Mouse (Mus musculus) liver, embryonic 15.5 days (tissue): ENCODE measurements around the gene Olfr201. TPM values are rescaled to one million over a fixed set of nuclear protein-coding genes. Genes with fewer than 3 reads are reported as not detected.

Source experiments
- polyA plus RNA-seq: library from polyadenylated mRNA; unstranded; fragments of >200 nt; fragmentation: Nextera tagmentation; extraction: Ambion mirVana; gene quantifications from 2 replicates; pipeline ENCODE4 v1.2.1, GENCODE M21; 2015

Gene Olfr201
- polyA plus RNA-seq, 1 experiment from 2014 or later, result 0.07 TPM

Other genes with a start within 250 kb of the Olfr201 start
- gene Olfr186, start 242.3 kb downstream of the Olfr201 start, polyA plus RNA-seq, result not detected in 2 replicates
- gene Olfr187, start 232.9 kb downstream of the Olfr201 start, polyA plus RNA-seq, result not detected in 2 replicates
- not detected in 2 replicates for gene Olfr190, start 194.6 kb downstream of the Olfr201 start, polyA plus RNA-seq
- not detected in 2 replicates for gene Olfr191, start 182.8 kb downstream of the Olfr201 start, polyA plus RNA-seq
- gene Olfr193, start 160.8 kb downstream of the Olfr201 start, polyA plus RNA-seq, result not detected in 2 replicates
- not detected in 2 replicates for gene Olfr194, start 151.6 kb downstream of the Olfr201 start, polyA plus RNA-seq
- gene Olfr195, start 125.6 kb downstream of the Olfr201 start, polyA plus RNA-seq, result not detected in 2 replicates
- gene Olfr196, start 102.2 kb downstream of the Olfr201 start, polyA plus RNA-seq, result not detected in 2 replicates
- gene Olfr198, start 69.1 kb downstream of the Olfr201 start, polyA plus RNA-seq, result not detected in 2 replicates
- not detected in 2 replicates for gene Olfr199, start 52.9 kb downstream of the Olfr201 start, polyA plus RNA-seq
- not detected in 2 replicates for gene Olfr202, start 14.2 kb upstream of the Olfr201 start, polyA plus RNA-seq
- not detected in 2 replicates for gene Olfr203, start 26.2 kb upstream of the Olfr201 start, polyA plus RNA-seq
- gene Olfr204, start 45.6 kb upstream of the Olfr201 start, polyA plus RNA-seq, result not detected in 2 replicates
- not detected in 2 replicates for gene Olfr205, start 58.5 kb upstream of the Olfr201 start, polyA plus RNA-seq
- not detected in 2 replicates for gene Olfr206, start 76.6 kb upstream of the Olfr201 start, polyA plus RNA-seq
- gene Olfr209, start 91.4 kb upstream of the Olfr201 start, polyA plus RNA-seq, result not detected in 2 replicates
- gene Gabrr3, start 134.7 kb upstream of the Olfr201 start, polyA plus RNA-seq, result not detected in 2 replicates
- 13.9 TPM in 2 replicates for gene Riox2, start 199.1 kb upstream of the Olfr201 start, polyA plus RNA-seq